Mouse (Mus musculus) limb, embryonic 11.5 days (tissue): ENCODE measurements around the gene 4930449I24Rik. TPM values are rescaled to one million over a fixed set of nuclear protein-coding genes. Genes with fewer than 3 reads are reported as not detected.
"Not testable (repeated sequence)": the region's sequence is repeated elsewhere in the genome, so short reads cannot be mapped to it uniquely, and the experiment has no call there.

ENCODE experiments used
- ATAC-seq: fragments of 200-750 bp; cut with Nextera tagmentation; 2 replicates; pipeline ENCODE4 v1.8.0; 2017; ENCODE audit warnings: low read depth; ENCODE audit not compliant: insufficient number of reproducible peaks, low FRiP score, low TSS enrichment
- DNase-seq: peaks from one replicate; pipeline ENCODE4 v3.0.0-alpha.2; 2015; ENCODE audit warnings: low spot score
- H3K27ac ChIP-seq: fragments of 300-500 bp; sonication (generic); replicated peaks from 2 replicates; pipeline ENCODE4 v1.5.1; 2014; ENCODE audit warnings: low read depth, mild to moderate bottlenecking, low read length
- H3K27me3 ChIP-seq: fragments of 300-500 bp; sonication (generic); 2 replicates; pipeline ENCODE4 v1.6.1; 2014; ENCODE audit warnings: mild to moderate bottlenecking, low read length, mixed read lengths; ENCODE audit not compliant: control insufficient read depth, insufficient read depth
- H3K36me3 ChIP-seq: fragments of 300-500 bp; sonication (generic); 2 replicates; pipeline ENCODE4 v1.6.1; 2014; ENCODE audit warnings: mild to moderate bottlenecking, low read length, moderate library complexity, mixed read lengths; ENCODE audit not compliant: control insufficient read depth, insufficient read depth
- H3K4me1 ChIP-seq: fragments of 300-500 bp; sonication (generic); 2 replicates; pipeline ENCODE4 v1.6.1; 2014; ENCODE audit warnings: low read length, mixed read lengths; ENCODE audit not compliant: control insufficient read depth, insufficient read depth
- H3K4me2 ChIP-seq: fragments of 300-500 bp; sonication (generic); 2 replicates; pipeline ENCODE4 v1.6.1; 2014; ENCODE audit warnings: low read depth, mild to moderate bottlenecking, moderate library complexity; ENCODE audit not compliant: severe bottlenecking
- H3K4me3 ChIP-seq: fragments of 300-500 bp; sonication (generic); 2 replicates; pipeline ENCODE4 v1.5.1; 2014; ENCODE audit warnings: low read depth, low read length
- H3K9ac ChIP-seq: fragments of 300-500 bp; sonication (generic); 2 replicates; pipeline ENCODE4 v1.6.1; 2014; ENCODE audit warnings: mild to moderate bottlenecking, low read length
- H3K9me3 ChIP-seq: fragments of 300-500 bp; sonication (generic); 2 replicates; pipeline ENCODE4 v1.6.1; 2016; ENCODE audit warnings: low read length; ENCODE audit not compliant: control insufficient read depth
- WGBS: fragments of 180-500 bp; shearing (Covaris S2); extraction: QIAGEN DNeasy Blood & Tissue Kit; methylation state at CpG from one replicate; pipeline ENCODE4 v1.1.7; 2014; 5-methylcytosine and 5-hydroxymethylcytosine counted together
- polyA plus RNA-seq: library from polyadenylated mRNA; unstranded; fragments of >200 nt; fragmentation: Nextera tagmentation; extraction: Ambion mirVana; gene quantifications from 2 replicates; pipeline ENCODE4 v1.2.1, GENCODE M21; 2014

Gene 4930449I24Rik
- polyA plus RNA-seq, result not detected in 2 replicates

DNA sequence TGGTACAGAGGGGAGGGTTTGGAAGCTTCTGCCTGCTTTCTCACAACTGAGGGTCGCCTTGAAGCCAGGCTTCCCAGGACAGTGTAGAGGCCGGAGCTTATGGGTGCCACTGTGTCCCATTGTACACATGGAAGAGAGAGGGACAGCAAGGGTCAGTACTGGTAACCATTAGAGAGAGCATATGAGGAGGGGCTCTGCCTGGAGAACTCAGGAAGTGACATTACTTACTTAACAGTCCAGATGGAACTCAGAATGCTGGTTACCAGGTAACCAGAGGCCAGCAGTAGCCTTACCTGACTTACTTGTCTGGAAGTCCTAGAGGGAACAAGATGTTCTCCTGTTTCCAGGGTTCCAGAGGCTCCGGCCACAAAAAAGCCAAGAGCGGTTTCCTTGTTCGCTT is at the start of gene 4930449I24Rik:
TSS of gene 4930449I24Rik (plus strand) at position 301 of the 400 bp plus-strand sequence.
- not testable (repeated sequence) for H3K27ac ChIP-seq, H3K4me3 ChIP-seq, H3K9me3 ChIP-seq, H3K4me2 ChIP-seq, H3K27me3 ChIP-seq, DNase-seq, ATAC-seq, H3K4me1 ChIP-seq, H3K36me3 ChIP-seq, H3K9ac ChIP-seq
- WGBS, result no CpG with 5 or more reads among the region's 5 CpGs

DNA sequence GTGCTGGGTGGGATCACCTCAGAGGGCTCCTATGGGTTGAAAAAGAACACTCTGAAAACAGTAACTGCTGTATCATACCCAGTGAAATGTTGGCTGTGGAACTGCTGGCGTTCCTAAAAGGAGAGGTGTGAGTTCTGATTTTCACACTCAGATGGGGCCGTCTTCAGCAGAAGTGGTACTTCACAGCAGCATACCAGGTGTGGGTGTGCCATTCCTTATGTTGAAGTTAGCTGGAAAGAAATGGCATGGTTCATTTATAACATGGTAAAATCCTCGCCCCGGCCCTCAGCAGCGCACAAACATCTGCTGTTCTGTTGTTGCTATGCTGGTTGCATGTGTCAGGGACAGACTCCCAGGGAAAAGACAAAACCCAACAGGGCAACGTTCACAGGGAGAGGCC is 48.6 kb upstream of the 4930449I24Rik start:
- no peak for ATAC-seq
- 95% methylated on average over 6 of the region's 6 CpGs for WGBS
- no peaks in the 10 kb centered on the region for H3K36me3 ChIP-seq
- no peak overlapping the region for H3K4me3 ChIP-seq
- no peak overlapping the region for H3K9ac ChIP-seq
- no peak for DNase-seq
- H3K4me2 ChIP-seq, result no peak overlapping the region
- no peaks in the 10 kb centered on the region for H3K9me3 ChIP-seq
- no peak overlapping the region for H3K27ac ChIP-seq
- no peaks in the 10 kb centered on the region for H3K4me1 ChIP-seq
- H3K27me3 ChIP-seq, result no peaks in the 10 kb centered on the region

DNA sequence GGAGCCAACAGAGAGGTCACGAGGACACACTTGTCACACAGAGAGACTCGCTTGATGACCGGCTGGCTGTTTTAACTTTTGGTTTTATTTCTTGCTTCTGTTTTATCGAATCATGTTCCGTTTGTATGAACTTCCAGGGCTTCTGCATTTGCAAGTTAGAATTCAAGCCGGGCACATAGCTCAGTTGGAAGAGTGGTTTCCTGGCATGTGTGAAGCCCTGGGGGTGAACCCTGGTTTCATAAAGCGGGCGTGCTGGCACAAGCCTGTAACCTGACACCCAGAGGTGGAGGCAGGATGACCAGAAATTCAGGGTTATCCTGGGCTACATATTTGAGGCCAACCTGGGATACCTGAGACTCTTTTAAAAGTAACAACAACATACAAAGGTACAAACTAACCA is 40.6 kb upstream of the 4930449I24Rik start:
- Histone ChIP-seq H3K4me3 (no peak overlapping the region), H3K4me2 (no peak overlapping the region), H3K4me1 (no peaks in the 10 kb centered on the region), H3K27ac (no peak overlapping the region), H3K9ac (no peak overlapping the region), H3K36me3 (no peaks in the 10 kb centered on the region), H3K9me3 (no peaks in the 10 kb centered on the region), H3K27me3 (no peaks in the 10 kb centered on the region)
- 83% methylated on average over 8 of the region's 8 CpGs for WGBS
- DNase-seq, result no peak
- ATAC-seq, result no peak

DNA sequence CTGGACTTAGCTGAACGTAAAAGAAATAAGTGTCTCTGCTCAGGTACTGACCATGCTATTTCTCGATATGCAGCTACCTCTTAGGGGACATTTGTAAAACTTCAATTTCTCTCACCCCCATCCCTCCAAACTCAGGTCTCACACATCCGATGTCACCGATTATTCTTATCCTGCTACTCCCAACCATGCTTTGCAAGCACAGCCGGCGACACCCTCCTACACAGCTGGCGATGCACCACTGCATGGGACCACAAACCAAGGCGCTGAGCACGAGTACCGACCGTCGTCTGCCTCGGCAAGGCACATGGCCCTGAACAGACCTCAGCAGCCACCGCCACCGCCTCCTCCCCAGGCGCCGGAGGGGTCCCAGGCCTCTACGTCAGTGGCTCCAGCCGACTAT is 35.5 kb upstream of the 4930449I24Rik start:
- H3K9me3 ChIP-seq, result no peaks in the 10 kb centered on the region
- no peak for ATAC-seq
- no peak overlapping the region for H3K27ac ChIP-seq
- H3K4me1 ChIP-seq, result no peaks in the 10 kb centered on the region
- 93% methylated on average over 19 of the region's 19 CpGs for WGBS
- no peak overlapping the region for H3K9ac ChIP-seq
- H3K36me3 ChIP-seq, result no peaks in the 10 kb centered on the region
- no peak overlapping the region for H3K4me2 ChIP-seq
- H3K27me3 ChIP-seq, result no peaks in the 10 kb centered on the region
- DNase-seq, result no peak
- H3K4me3 ChIP-seq, result no peak overlapping the region

DNA sequence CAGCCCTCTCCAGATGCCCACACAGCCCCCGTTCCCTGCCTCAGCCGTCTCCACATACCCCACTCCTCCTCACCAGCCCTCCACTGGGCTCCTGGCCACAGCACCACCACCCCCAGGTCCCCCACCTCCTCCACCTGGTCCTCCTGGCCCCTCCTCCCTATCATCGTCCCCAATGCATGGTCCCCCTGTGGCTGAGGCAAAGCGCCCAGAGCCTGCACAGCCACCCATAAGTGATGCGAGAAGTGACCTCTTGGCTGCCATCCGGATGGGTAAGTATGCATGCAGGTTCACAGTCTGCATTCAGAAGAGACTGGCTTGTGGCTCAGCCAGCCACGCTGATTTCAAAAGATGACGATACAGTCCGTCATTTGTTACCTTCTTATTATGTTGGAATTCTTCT is 33.9 kb upstream of the 4930449I24Rik start:
- H3K27ac ChIP-seq, result no peak overlapping the region; the same call in 1 of the 2 replicates
- no peaks in the 10 kb centered on the region for H3K36me3 ChIP-seq
- H3K4me2 ChIP-seq, result no peak overlapping the region
- H3K27me3 ChIP-seq, result no peaks in the 10 kb centered on the region
- no peak for ATAC-seq
- no peaks in the 10 kb centered on the region for H3K4me1 ChIP-seq
- no peak overlapping the region for H3K9ac ChIP-seq
- H3K9me3 ChIP-seq, result no peaks in the 10 kb centered on the region
- WGBS, result 89% methylated on average over 9 of the region's 9 CpGs
- DNase-seq, result no peak
- H3K4me3 ChIP-seq, result no peak overlapping the region

- Histone ChIP-seq H3K27ac (no peak overlapping the region), H3K27me3 (no peaks in the 10 kb centered on the region), H3K36me3 (no peaks in the 10 kb centered on the region), H3K4me1 (no peaks in the 10 kb centered on the region), H3K4me2 (no peak overlapping the region), H3K9ac (no peak overlapping the region), H3K9me3 (no peaks in the 10 kb centered on the region), H3K4me3 (no peak overlapping the region)
- DNase-seq (no peak), ATAC-seq (no peak)
- WGBS, result 87% methylated on average over 9 of the region's 9 CpGs
Observed at GRCm38 (mm10) chr5:146470821-146471220, 31.4 kb upstream of the 4930449I24Rik start.

- no peak overlapping the region for H3K27ac ChIP-seq
- ATAC-seq (no peak), DNase-seq (no peak)
- H3K9me3 ChIP-seq, result no peaks in the 10 kb centered on the region
- 91% methylated on average over 5 of the region's 5 CpGs for WGBS
- H3K4me1 ChIP-seq, result no peaks in the 10 kb centered on the region
- no peak overlapping the region for H3K4me3 ChIP-seq
- no peaks in the 10 kb centered on the region for H3K36me3 ChIP-seq
- H3K4me2 ChIP-seq, result no peak overlapping the region
- H3K27me3 ChIP-seq, result no peaks in the 10 kb centered on the region
- H3K9ac ChIP-seq, result no peak overlapping the region
Observed at GRCm38 (mm10) chr5:146471311-146471710, 30.9 kb upstream of the 4930449I24Rik start.

DNA sequence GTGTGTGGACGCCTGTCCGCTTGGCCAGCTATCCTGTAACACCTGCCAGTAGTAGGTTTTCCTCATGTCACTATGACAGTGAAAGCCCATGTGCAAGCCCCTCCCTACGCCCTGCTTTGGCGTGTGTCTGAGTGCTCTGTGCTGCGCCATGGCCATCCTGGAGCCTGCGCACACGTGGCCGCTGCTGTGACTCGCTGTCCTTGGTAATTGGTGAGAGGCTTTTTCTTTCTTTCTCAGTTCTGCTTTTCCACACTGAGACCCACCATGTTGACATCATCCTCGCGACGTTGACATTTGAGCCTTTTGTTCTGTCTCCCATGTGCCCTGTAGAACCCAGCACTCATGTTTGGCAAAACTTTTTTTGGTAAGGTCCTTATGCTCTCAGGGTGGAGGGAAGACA is 30.4 kb upstream of the 4930449I24Rik start:
- Histone ChIP-seq H3K36me3 (no peaks in the 10 kb centered on the region), H3K9ac (no peak overlapping the region), H3K4me3 (no peak overlapping the region), H3K27me3 (no peaks in the 10 kb centered on the region), H3K4me2 (no peak overlapping the region), H3K27ac (no peak overlapping the region), H3K4me1 (no peaks in the 10 kb centered on the region), H3K9me3 (no peaks in the 10 kb centered on the region)
- DNase-seq, result no peak
- 96% methylated on average over 12 of the region's 12 CpGs for WGBS
- ATAC-seq, result no peak

DNA sequence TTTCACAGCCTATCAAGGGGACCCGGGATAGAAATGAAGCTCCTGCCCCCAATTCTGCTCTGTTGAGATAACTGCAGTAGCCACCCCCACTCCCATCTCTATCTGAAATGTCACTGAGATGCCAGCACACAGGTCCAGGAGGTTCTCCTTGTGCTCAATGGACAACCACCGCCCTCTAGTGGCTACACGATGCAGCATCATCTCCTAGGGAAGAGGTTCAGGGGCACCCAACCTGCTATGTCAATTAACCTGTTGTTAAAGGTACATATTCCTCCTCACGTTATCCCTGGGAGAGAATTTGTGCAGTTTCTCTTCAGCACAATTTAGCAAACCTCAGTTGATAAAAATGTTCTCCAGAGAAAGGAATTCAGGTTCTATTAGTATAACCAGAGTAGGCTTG is 22.6 kb upstream of the 4930449I24Rik start:
- ATAC-seq, result not testable (repeated sequence)

More for the DNA sequence above, 22.6 kb upstream of the 4930449I24Rik start:
- not testable (repeated sequence) for H3K36me3 ChIP-seq, H3K27me3 ChIP-seq, H3K9ac ChIP-seq, H3K4me3 ChIP-seq, H3K4me2 ChIP-seq, H3K27ac ChIP-seq, DNase-seq, H3K9me3 ChIP-seq, H3K4me1 ChIP-seq
- WGBS, result 15% methylated on average over 4 of the region's 4 CpGs
